Mouse (Mus musculus) brain, embryonic 14.5 days (tissue): ENCODE data around the gene Arhgap22. TPM values are rescaled to one million over a fixed set of nuclear protein-coding genes. Genes with fewer than 3 reads are reported as not detected.

Experiments
- DNase-seq: peaks from one replicate; pipeline ENCODE4 v3.0.0-alpha.2; 2011; ENCODE audit warnings: low read depth
- CTCF ChIP-seq: fragments of 200-500 bp; IDR thresholded peaks from 2 replicates; pipeline ENCODE4 v1.5.1; 2012; ENCODE audit warnings: inconsistent platforms, mild to moderate bottlenecking, moderate library complexity, borderline replicate concordance; ENCODE audit not compliant: insufficient read depth, insufficient read length; ENCODE audit errors: extremely low read depth
- POLR2A ChIP-seq: fragments of 200-500 bp; IDR thresholded peaks from 2 replicates; pipeline ENCODE4 v1.6.1; 2012; ENCODE audit warnings: mild to moderate bottlenecking, inconsistent platforms, borderline replicate concordance; ENCODE audit not compliant: poor library complexity, insufficient read depth, insufficient read length, severe bottlenecking; ENCODE audit errors: extremely low read depth
- polyA plus RNA-seq: library from polyadenylated mRNA; depleted of rRNA; stranded (reverse); fragments of >200 nt; gene quantifications from 2 replicates; pipeline ENCODE4 v1.2.3, GENCODE M21; 2012

The Arhgap22 gene
- polyA plus RNA-seq, 1 experiment, result 1.9 TPM

GRCm38 (mm10) chr14:33215163-33215562, 1.3 kb downstream of the Arhgap22 start:
- DNase-seq, result no peak
- TF ChIP-seq POLR2A (no peak), CTCF (no peak)

GRCm38 (mm10) chr14:33216343-33217208, 2.8 kb downstream of the Arhgap22 start:
- DNase-seq, result peak; percentile 23
- TF ChIP-seq CTCF, result no peak

- TF ChIP-seq POLR2A (no peak), CTCF (no peak)
Observed at GRCm38 (mm10) chr14:33225235-33225634, 11.4 kb downstream of the Arhgap22 start.

DNA sequence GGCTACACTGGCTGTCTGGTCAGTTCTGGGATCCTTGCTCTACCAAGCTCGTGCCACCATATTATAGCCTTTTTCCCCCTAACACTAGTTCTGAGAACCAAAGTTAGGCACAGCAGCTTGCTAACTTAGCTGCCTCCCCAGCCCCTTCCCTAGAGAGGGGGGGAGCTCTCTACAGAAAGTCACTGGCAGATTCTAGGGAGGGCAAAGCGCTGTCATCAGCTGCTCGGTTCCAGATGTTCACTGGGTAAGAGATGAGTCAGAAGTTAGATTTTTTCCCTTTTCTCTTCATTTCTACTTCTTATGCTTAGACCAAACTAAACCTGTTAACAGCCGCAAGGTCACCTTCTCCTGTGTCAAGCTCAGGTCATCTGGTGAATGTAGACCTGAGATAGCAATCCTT, 16.8 kb downstream of the Arhgap22 start:
- no peak for DNase-seq
- TF ChIP-seq POLR2A (no peak), CTCF (no peak)

More at GRCm38 (mm10) chr14:33225235-33225634, 11.4 kb downstream of the Arhgap22 start:
- DNase-seq, result no peak

DNA sequence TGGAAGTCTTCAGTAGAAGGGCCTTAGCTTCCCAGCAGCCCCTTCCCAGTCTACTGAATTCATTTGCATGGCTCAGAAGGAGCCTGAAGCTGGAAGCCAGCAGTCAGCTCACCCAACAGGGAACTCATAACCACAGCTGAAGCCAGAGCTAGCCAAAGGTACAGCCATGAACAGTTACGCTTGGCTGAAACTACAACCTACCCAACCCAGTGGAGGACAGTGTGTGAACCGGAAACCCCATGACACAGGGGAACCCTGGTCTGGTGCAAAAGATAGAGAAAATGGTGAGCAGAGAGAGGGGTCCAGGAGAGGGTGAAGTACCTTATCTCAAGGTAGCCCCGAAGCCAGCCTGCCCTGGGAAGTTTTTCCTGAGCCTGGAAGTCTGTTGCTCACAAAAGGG, 17.5 kb downstream of the Arhgap22 start:
- DNase-seq, result no peak
- TF ChIP-seq POLR2A, result no peak
- TF ChIP-seq CTCF, result no peak

DNA sequence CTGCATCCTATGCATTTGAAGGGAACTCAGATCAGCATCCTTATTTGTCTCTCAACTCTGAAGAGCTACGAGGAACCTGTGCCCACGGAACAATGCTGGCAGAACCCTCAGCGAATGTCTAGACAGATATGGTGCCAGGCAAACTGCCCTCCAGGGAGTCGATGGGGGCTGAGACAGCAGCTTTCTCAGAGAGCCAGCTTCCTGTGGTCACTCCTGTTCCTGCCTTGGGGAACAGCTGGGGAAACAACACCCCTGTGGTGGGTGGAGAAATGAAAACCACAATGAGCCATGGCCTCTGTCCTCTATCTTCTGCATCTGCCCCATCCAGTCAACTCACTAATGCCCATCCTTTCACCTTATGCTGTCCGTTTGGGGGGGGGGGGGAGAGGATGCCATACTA, 18.2 kb downstream of the Arhgap22 start:
- DNase-seq, result no peak
- TF ChIP-seq POLR2A (no peak), CTCF (no peak)

DNA sequence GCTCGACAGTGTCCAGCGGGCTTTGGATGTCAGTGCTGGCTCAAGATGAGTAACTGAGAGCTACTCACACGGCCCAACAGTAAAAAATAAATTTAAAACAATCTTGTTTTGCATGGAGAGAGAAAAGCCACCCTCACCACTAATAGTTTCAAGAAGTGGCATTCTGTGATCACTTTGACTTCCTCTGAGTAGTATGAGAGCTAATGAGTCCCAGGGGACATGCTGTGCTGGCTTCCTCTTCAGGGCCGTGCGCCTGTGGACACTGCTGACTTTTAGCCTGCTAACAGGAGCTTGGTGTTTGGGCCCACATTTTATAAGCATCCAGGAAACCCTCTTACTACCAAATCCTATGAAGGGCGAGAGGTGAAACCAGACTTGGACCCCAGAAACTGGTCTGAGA, 21.8 kb downstream of the Arhgap22 start:
- TF ChIP-seq POLR2A (no peak), CTCF (no peak)
- no peak for DNase-seq

- TF ChIP-seq CTCF, result no peak
- no peak for TF ChIP-seq POLR2A
- no peak for DNase-seq
Observed at GRCm38 (mm10) chr14:33240400-33240799, 26.6 kb downstream of the Arhgap22 start.

GRCm38 (mm10) chr14:33243261-33243660, 29.4 kb downstream of the Arhgap22 start:
- no peak for DNase-seq
- TF ChIP-seq POLR2A (no peak), CTCF (no peak)

DNA sequence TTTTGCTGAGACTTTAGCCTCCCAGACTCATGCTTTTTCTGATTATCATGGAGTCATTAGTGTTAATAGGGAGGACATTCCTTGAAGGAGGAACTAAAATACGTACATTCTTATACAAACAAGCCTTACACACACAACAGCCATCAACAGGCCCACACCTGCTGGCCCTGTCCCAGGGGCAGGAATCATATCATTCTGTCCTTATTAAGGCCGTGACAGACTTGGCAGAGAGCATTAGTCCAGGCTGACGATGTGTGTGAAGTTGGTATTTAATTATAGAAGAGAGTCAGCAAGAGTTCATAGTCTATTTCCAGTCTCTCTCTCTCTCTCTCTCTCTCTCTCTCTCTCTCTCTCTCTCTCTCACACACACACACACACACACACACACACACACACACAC, 30.7 kb downstream of the Arhgap22 start:
- no peak for DNase-seq
- TF ChIP-seq CTCF (no peak), POLR2A (no peak)

DNA sequence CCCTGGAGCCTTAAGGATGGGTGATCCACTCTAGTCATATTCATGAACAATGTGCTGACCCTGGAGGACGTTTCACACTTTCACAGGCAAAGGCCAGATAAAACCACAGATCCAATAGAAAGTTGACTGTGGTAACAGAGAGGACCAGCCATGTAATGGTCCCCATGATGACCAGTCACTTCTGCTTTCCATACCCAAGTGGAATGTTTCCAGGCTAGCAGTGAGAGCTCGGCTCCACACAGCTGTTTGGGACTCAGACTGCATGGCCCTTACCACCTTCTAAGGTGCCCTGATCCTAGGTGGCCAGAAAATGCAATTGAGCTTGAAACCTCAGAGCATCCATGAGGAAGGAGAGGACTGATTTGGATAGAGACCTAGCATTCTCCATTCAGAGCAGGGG, 31.1 kb downstream of the Arhgap22 start:
- no peak for DNase-seq
- TF ChIP-seq CTCF, result no peak
- TF ChIP-seq POLR2A, result no peak

DNA sequence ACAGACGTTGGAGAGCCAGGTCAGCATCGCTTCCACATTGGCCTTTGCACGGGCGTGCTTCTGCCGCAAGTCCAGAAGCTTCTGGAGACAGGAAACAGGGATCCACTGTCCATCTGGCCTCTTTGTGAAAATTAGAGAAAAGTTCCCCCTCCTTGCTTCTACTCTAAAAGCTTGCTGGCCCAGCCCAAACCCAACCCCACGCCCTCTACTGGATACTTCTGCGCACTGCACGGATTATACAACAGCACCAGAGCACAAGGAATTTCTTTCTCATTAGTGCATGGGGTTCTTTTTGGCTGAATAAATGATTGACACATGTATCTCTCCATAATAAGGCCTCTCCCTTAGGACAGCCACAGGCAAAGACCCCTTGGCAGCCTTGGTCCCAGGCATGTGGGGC, 32.6 kb downstream of the Arhgap22 start:
- TF ChIP-seq CTCF (peak; percentile 46; the same call in 1 of the 2 replicates), POLR2A (no peak)
- no peak for DNase-seq
